Mouse (Mus musculus) gastrocnemius, adult 2 months (tissue): ENCODE data around the gene Rasd1. TPM values are rescaled to one million over a fixed set of nuclear protein-coding genes. Genes with fewer than 3 reads are reported as not detected.
"Not testable (repeated sequence)": the region's sequence is repeated elsewhere in the genome, so short reads cannot be mapped to it uniquely, and the experiment has no call there.

Experiments used
- DNase-seq: peaks from one replicate; pipeline ENCODE4 v3.0.0; 2022
- H3K27ac ChIP-seq: fragments of 200-600 bp; 2 replicates; pipeline ENCODE4 v1.8.1; 2022; ENCODE audit warnings: mild to moderate bottlenecking
- H3K4me3 ChIP-seq: fragments of 200-600 bp; 2 replicates; pipeline ENCODE4 v1.8.1; 2022; ENCODE audit warnings: mild to moderate bottlenecking, moderate library complexity
- CTCF ChIP-seq: fragments of 200-600 bp; IDR thresholded peaks from 2 replicates; pipeline ENCODE4 v1.8.1; 2022; ENCODE audit warnings: antibody characterized with exemption, mild to moderate bottlenecking, moderate library complexity
- intact Hi-C: fragments of 180-260 bp; cut with DNase I; formaldehyde crosslinking; loops from one replicate; pipeline ENCODE4 v1.15.1; 2025
- total RNA-seq, 2 experiments: library from RNA; stranded (reverse); gene quantifications; 2 replicates each; pipeline ENCODE4 v1.2.3; 2021

Gene Rasd1
- total RNA-seq, 2 experiments from 2014 or later, result 0.74 to 6.3 TPM

GRCm38 (mm10) chr11:59952892-59953291 lies 11.9 kb downstream of the Rasd1 start:
- Histone ChIP-seq H3K4me3 (no peak overlapping the region), H3K27ac (no peak overlapping the region)
- intact Hi-C loops, result no loop called here
- no peak for DNase-seq
- no peak for TF ChIP-seq CTCF

- H3K4me3 ChIP-seq, result peak overlapping the region; percentile 91
- peak overlapping the region; percentile 91 for H3K27ac ChIP-seq
- TF ChIP-seq CTCF, result no peak
- intact Hi-C loops, result loop anchor here (5.0 kb wide), 1 partner anchor 46 kb away; no protein-coding TSS in a partner anchor
- no peak for DNase-seq
Observed at GRCm38 (mm10) chr11:59948401-59948767, 16.4 kb downstream of the Rasd1 start.

- intact Hi-C loops, result loop anchor here (5.0 kb wide), 1 partner anchor 46 kb away; no protein-coding TSS in a partner anchor
- Histone ChIP-seq H3K27ac (peak within 1 kb of the TSS; percentile 91), H3K4me3 (peak within 1 kb of the TSS; percentile 91)
- TF ChIP-seq CTCF, result 0 out of 2 replicates have a peak, but pooled peaks have one; percentile 3
- peak; percentile 96 for DNase-seq
Observed at GRCm38 (mm10) chr11:59947752-59948400, 16.9 kb downstream of the Rasd1 start, which contains the start of gene Med9. Gene Med9 (plus strand): TSS chr11:59948206.

- not testable (repeated sequence) for H3K4me3 ChIP-seq, DNase-seq, H3K27ac ChIP-seq
- intact Hi-C loops, result loop anchor here (5.0 kb wide), 1 partner anchor 43 kb away; no protein-coding TSS in a partner anchor
Observed at GRCm38 (mm10) chr11:59944855-59945254, 19.9 kb downstream of the Rasd1 start.

- no peak for TF ChIP-seq CTCF
- Histone ChIP-seq H3K27ac (no peak overlapping the region), H3K4me3 (no peak overlapping the region)
- no peak for DNase-seq
- intact Hi-C loops, result no loop called here
Observed at GRCm38 (mm10) chr11:59941391-59941790, 23.4 kb downstream of the Rasd1 start.

- DNase-seq, result no peak
- no peak overlapping the region for H3K27ac ChIP-seq
- H3K4me3 ChIP-seq, result no peak overlapping the region
- TF ChIP-seq CTCF, result no peak
- intact Hi-C loops, result no loop called here
Observed at GRCm38 (mm10) chr11:59940645-59941044, 24.1 kb downstream of the Rasd1 start.

GRCm38 (mm10) chr11:59939821-59940220 lies 24.9 kb downstream of the Rasd1 start:
- no peak for DNase-seq
- Histone ChIP-seq H3K27ac (no peak overlapping the region), H3K4me3 (no peak overlapping the region)
- no peak for TF ChIP-seq CTCF
- intact Hi-C loops, result no loop called here

GRCm38 (mm10) chr11:59937615-59938014 lies 27.1 kb downstream of the Rasd1 start:
- no peak for TF ChIP-seq CTCF
- H3K4me3 ChIP-seq, result no peak overlapping the region
- DNase-seq, result no peak
- intact Hi-C loops, result no loop called here
- no peak overlapping the region for H3K27ac ChIP-seq

- Histone ChIP-seq H3K4me3 (no peak overlapping the region), H3K27ac (no peak overlapping the region)
- no peak for TF ChIP-seq CTCF
- intact Hi-C loops, result no loop called here
- DNase-seq, result no peak
Observed at GRCm38 (mm10) chr11:59937023-59937422, 27.7 kb downstream of the Rasd1 start.

- no peak for TF ChIP-seq CTCF
- Histone ChIP-seq H3K4me3 (no peak overlapping the region), H3K27ac (no peak overlapping the region)
- intact Hi-C loops, result no loop called here
- no peak for DNase-seq
Observed at GRCm38 (mm10) chr11:59933943-59934342, 30.8 kb downstream of the Rasd1 start.

GRCm38 (mm10) chr11:59932560-59933337 lies 32.0 kb downstream of the Rasd1 start:
- Histone ChIP-seq H3K27ac (no peak overlapping the region), H3K4me3 (no peak overlapping the region)
- DNase-seq, result no peak
- intact Hi-C loops, result no loop called here
- TF ChIP-seq CTCF, result no peak

- Histone ChIP-seq H3K27ac (no peak overlapping the region), H3K4me3 (no peak overlapping the region)
- no peak for TF ChIP-seq CTCF
- intact Hi-C loops, result no loop called here
- no peak for DNase-seq
Observed at GRCm38 (mm10) chr11:59930031-59930430, 34.7 kb downstream of the Rasd1 start.

- Histone ChIP-seq H3K27ac (no peak overlapping the region), H3K4me3 (no peak overlapping the region)
- no peak for DNase-seq
- TF ChIP-seq CTCF, result no peak
- intact Hi-C loops, result no loop called here
Observed at GRCm38 (mm10) chr11:59921265-59921664, 43.5 kb downstream of the Rasd1 start.
